Mouse (Mus musculus) hindbrain, postnatal 0 days (tissue): ENCODE results near the gene Lman2l. TPM values are rescaled to one million over a fixed set of nuclear protein-coding genes. Genes with fewer than 3 reads are reported as not detected.

Experiments
- ATAC-seq: fragments of 200-750 bp; cut with Nextera tagmentation; 2 replicates; pipeline ENCODE4 v1.8.0; 2017; ENCODE audit warnings: mild to moderate bottlenecking, moderate TSS enrichment, moderate library complexity
- DNase-seq: peaks from one replicate; pipeline ENCODE4 v3.0.0-alpha.2; 2015; ENCODE audit warnings: low spot score
- H3K27ac ChIP-seq: fragments of 300-500 bp; sonication (generic); 2 replicates; pipeline ENCODE4 v1.5.1; 2014; ENCODE audit warnings: mild to moderate bottlenecking
- H3K27me3 ChIP-seq: fragments of 300-500 bp; sonication (generic); 2 replicates; pipeline ENCODE4 v1.6.1; 2014; ENCODE audit warnings: low read length, mixed read lengths; ENCODE audit not compliant: insufficient read depth
- H3K36me3 ChIP-seq: fragments of 300-500 bp; sonication (generic); 2 replicates; pipeline ENCODE4 v1.6.1; 2014; ENCODE audit warnings: low read length, mixed read lengths; ENCODE audit not compliant: insufficient read depth
- H3K4me1 ChIP-seq: fragments of 300-500 bp; sonication (generic); 2 replicates; pipeline ENCODE4 v1.6.1; 2014; ENCODE audit warnings: antibody characterized with exemption, low read length, mixed read lengths; ENCODE audit not compliant: insufficient read depth
- H3K4me2 ChIP-seq: fragments of 300-500 bp; sonication (generic); 2 replicates; pipeline ENCODE4 v1.6.1; 2014; ENCODE audit warnings: low read depth, mild to moderate bottlenecking, low read length, moderate library complexity, mixed read lengths
- H3K4me3 ChIP-seq: fragments of 300-500 bp; sonication (generic); 2 replicates; pipeline ENCODE4 v1.5.1; 2014; ENCODE audit warnings: low read length
- H3K9ac ChIP-seq: fragments of 300-500 bp; sonication (generic); replicated peaks from 2 replicates; pipeline ENCODE4 v1.6.1; 2014; ENCODE audit warnings: mild to moderate bottlenecking, low read length, moderate library complexity, mixed read lengths
- H3K9me3 ChIP-seq: fragments of 300-500 bp; sonication (generic); 2 replicates; pipeline ENCODE4 v1.6.1; 2016; ENCODE audit warnings: low read length, mixed read lengths
- CTCF ChIP-seq: IDR thresholded peaks from 2 replicates; pipeline ENCODE4 v1.5.1; 2016; ENCODE audit warnings: antibody characterized with exemption, control low read depth, low read depth
- WGBS: fragments of 180-500 bp; shearing (Covaris S2); extraction: QIAGEN DNeasy Blood & Tissue Kit; methylation state at CpG from one replicate; pipeline ENCODE4 v1.1.7; 2014; 5-methylcytosine and 5-hydroxymethylcytosine counted together
- polyA plus RNA-seq: library from polyadenylated mRNA; unstranded; fragments of >200 nt; fragmentation: Nextera tagmentation; extraction: Ambion mirVana; gene quantifications from 2 replicates; pipeline ENCODE4 v1.2.1, GENCODE M21; 2015
- total RNA-seq: library from RNA; depleted of rRNA; stranded (reverse); fragments of >200 nt; gene quantifications from 2 replicates; pipeline ENCODE4 v1.2.3, GENCODE M21; 2014

The Lman2l gene
- total and polyA plus RNA-seq, 2 experiments from 2014 or later = 21.6 to 42.6 TPM

DNA sequence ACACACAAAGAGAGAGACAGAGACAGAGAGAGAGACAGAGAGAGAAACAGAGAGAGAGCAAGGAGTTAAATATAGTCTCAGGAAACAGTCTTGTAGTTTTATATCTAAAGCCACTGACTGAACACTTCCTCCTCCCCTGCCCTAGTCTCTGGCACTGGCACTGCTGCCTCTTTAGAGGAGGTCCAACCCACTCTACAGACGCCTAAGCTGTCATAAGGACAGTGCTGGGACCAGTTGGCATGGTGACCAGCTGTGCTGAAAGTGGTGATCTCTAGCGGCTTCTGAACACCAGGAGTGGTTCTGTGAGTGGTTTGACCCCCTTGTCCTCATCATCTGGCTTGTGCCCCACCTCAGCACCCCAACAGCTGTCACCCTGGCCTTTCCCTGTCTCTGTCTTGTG, 16.8 kb upstream of the Lman2l start:
- WGBS = 22% methylated on average over 2 of the region's 2 CpGs
- Histone ChIP-seq H3K27ac (no peak overlapping the region), H3K9me3 (no peaks in the 10 kb centered on the region), H3K4me3 (no peak overlapping the region), H3K27me3 (no peaks in the 10 kb centered on the region), H3K4me1 (0 out of 2 replicates have a peak, but pooled peaks cover 2% of the 10 kb centered on the region), H3K4me2 (no peak overlapping the region), H3K9ac (no peak overlapping the region), H3K36me3 (no peaks in the 10 kb centered on the region)
- ATAC-seq (no peak), DNase-seq (no peak)
- no peak for TF ChIP-seq CTCF

DNA sequence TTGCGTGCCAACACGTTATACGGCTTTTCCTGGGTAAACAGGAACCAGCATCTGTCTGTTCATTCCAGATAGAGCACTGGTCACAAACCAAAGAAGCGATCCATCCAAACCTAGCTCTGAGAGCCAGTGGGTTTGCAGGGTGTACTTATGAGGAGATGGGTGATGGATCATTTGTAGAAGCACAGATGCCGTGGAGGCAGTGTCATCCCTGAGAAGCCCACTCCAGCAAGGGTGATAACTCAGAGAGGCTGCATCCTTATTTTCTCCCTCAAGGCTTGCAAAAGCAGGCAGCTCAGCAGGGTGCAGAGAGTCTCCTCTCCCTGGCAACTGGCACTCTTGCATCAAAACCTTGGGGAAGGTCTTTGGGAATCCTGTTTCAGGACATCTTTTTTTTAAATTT, 13.1 kb upstream of the Lman2l start:
- Histone ChIP-seq H3K9ac (no peak overlapping the region), H3K9me3 (no peaks in the 10 kb centered on the region), H3K4me2 (no peak overlapping the region), H3K4me1 (0 out of 2 replicates have a peak, but pooled peaks cover 2% of the 10 kb centered on the region), H3K4me3 (no peak overlapping the region), H3K36me3 (no peaks in the 10 kb centered on the region), H3K27ac (no peak overlapping the region), H3K27me3 (no peaks in the 10 kb centered on the region)
- WGBS = 84% methylated on average over 5 of the region's 5 CpGs
- DNase-seq (no peak), ATAC-seq (no peak)
- TF ChIP-seq CTCF = no peak

DNA sequence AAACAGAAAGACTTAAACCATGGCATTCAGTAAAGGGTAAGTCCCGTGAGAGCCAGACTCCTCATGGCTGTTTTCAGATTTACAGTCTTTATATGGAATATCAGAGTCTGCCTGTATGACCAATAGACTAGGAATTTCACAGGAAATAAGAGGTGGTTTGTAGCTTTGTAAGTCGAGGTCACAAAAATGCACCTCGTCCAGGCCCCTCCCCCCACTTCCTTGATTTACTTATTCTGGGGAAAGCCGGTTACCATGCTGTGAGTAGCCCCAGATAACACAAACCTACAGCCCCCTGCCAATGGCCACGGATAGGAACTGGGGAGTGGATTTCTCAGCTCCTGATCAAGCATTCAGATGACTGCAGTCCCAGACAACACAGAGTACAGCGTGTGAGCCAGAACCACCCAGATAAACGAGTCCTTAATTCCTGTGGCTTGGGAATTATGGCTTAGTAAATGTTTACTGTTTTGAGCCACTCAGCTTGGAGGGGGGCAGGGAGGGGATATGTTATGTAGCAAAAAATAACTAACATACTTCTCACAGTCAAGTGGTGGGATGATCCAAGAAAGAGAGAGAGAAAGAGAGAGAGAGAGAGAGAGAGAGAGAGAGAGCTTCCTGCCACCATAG, 12.4 kb upstream of the Lman2l start:
- DNase-seq = no peak
- 46% methylated on average over 7 of the region's 7 CpGs for WGBS

DNA sequence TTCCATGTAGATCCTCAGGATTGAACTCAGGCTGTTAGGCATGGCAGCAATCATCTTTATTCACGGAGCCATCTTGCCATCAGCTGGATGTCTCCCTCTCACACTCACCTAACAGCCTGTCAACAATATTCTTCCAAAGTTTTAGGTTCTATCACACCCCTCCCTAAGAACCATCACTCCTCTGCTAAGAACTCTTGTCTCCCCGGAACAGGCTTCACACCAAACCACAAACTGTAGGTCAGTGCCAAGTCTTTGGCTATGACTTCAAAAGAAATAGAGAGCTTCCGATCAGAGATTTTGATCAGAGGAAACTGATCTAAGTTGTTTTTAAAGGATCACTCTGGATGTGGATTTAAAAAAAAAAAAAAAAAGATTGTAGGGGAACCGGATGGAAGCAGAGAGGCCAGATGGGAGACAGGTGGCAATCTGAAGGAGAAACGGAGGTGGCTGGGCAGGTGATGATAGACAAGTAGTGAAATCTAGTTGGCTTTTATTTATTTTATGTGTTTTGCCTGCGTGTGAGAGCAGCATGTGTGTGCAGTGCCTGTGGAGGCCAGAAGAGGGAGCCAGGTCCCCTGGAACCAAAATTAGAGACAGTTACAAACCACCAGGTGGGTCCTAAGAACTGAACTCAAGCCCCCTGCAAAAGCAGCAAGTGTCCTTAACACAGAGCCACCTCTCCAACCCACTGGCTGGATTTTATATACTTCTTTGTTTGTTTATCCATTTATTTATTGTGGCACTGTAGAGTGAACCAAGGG, 9.2 kb upstream of the Lman2l start:
- DNase-seq = no peak
- TF ChIP-seq CTCF = peak; percentile 17; the same call in 1 of the 2 replicates
- WGBS = 90% methylated on average over 6 of the region's 6 CpGs

More for the DNA sequence above, 12.4 kb upstream of the Lman2l start:
- Histone ChIP-seq H3K27ac (no peak overlapping the region), H3K9ac (no peak overlapping the region), H3K36me3 (no peaks in the 10 kb centered on the region), H3K4me2 (no peak overlapping the region), H3K4me3 (no peak overlapping the region), H3K4me1 (0 out of 2 replicates have a peak, but pooled peaks cover 2% of the 10 kb centered on the region), H3K9me3 (no peaks in the 10 kb centered on the region), H3K27me3 (no peaks in the 10 kb centered on the region)
- no peak for TF ChIP-seq CTCF
- ATAC-seq = no peak

DNA sequence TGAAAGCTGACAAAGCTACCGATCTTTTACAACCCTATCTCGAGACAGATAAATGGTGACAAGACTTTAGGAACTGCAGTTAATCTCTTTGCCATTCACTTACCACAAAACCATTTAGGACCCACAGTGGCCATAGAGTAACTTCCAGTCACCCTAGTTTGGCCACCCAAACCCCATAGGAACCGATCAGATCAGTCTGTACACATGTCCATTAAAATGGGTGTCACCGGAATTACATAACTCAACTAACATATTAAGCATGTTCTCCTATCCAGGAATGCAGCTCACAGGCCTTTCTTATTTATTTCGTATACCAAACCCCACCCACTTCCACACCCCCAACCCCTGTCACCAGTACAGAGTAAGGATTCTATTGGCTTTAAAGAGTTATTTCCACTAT, 1.8 kb upstream of the Lman2l start:
- Histone ChIP-seq H3K27ac (no peak overlapping the region), H3K9me3 (no peaks in the 10 kb centered on the region), H3K9ac (no peak overlapping the region), H3K4me2 (no peak overlapping the region), H3K36me3 (no peaks in the 10 kb centered on the region), H3K27me3 (no peaks in the 10 kb centered on the region), H3K4me1 (0 out of 2 replicates have a peak, but pooled peaks cover 3% of the 10 kb centered on the region), H3K4me3 (no peak overlapping the region)
- 91% methylated on average over 5 of the region's 5 CpGs for WGBS
- TF ChIP-seq CTCF = no peak
- DNase-seq (no peak), ATAC-seq (no peak)

More for the DNA sequence above, 9.2 kb upstream of the Lman2l start:
- Histone ChIP-seq H3K4me1 (no peaks in the 10 kb centered on the region), H3K36me3 (no peaks in the 10 kb centered on the region), H3K4me3 (no peak overlapping the region), H3K9me3 (no peaks in the 10 kb centered on the region), H3K9ac (no peak overlapping the region), H3K4me2 (no peak overlapping the region), H3K27ac (no peak overlapping the region), H3K27me3 (no peaks in the 10 kb centered on the region)
- ATAC-seq = no peak

DNA sequence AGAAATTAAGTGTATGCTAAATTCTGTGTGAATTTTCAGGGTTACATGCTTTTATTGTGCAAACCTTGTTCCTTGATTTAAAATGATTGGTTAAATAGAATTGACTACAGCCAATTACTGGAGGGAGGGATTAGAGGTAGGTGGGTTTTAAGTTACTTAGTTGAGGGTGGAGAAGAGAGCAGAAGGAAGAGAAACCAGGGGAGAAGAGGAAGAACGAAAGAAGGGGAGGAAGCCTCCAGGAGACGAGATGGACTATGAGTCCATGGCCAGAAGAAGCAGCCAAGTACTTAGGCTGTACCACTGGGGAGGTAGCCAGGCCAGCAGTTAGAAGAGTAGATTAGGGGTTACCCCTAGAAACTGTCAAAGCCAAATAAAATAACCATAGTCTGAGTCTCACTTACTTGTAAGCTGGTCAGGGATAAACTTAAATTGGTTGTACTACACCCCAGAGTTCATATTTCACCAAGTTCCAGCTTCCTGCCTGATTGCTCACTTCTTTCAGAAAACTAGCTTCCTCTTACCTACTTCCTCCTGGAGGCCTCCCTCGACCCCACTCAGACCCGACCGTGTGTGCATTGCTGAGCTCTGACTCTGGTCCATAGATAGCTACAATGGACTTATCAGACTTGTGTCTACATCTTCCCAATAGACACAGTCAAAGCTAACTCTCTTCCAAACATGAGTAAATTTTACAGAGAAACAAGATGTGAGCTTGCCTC, 1.2 kb upstream of the Lman2l start:
- no peak for TF ChIP-seq CTCF
- Histone ChIP-seq H3K4me2 (no peak overlapping the region), H3K27me3 (no peaks in the 10 kb centered on the region), H3K27ac (no peak overlapping the region), H3K4me3 (no peak overlapping the region), H3K9me3 (no peaks in the 10 kb centered on the region), H3K36me3 (no peaks in the 10 kb centered on the region), H3K4me1 (0 out of 2 replicates have a peak, but pooled peaks cover 3% of the 10 kb centered on the region), H3K9ac (no peak overlapping the region)
- WGBS = 86% methylated on average over 5 of the region's 5 CpGs
- ATAC-seq = no peak
- no peak for DNase-seq
